Mouse (Mus musculus) lung, embryonic 14.5 days (tissue): ENCODE data around the gene 9930104L06Rik. TPM values are rescaled to one million over a fixed set of nuclear protein-coding genes. Genes with fewer than 3 reads are reported as not detected.

ENCODE experiments used
- ATAC-seq: fragments of 200-750 bp; cut with Nextera tagmentation; 2 replicates; pipeline ENCODE4 v1.8.0; 2017; ENCODE audit warnings: mild to moderate bottlenecking, moderate TSS enrichment, moderate library complexity; ENCODE audit not compliant: insufficient read depth
- DNase-seq: peaks from one replicate; pipeline ENCODE4 v3.0.0-alpha.2; 2015
- H3K27ac ChIP-seq: fragments of 300-500 bp; sonication (generic); 2 replicates; pipeline ENCODE4 v1.5.1; 2014; ENCODE audit warnings: low read depth, mild to moderate bottlenecking, moderate library complexity
- H3K27me3 ChIP-seq: fragments of 300-500 bp; sonication (generic); 2 replicates; pipeline ENCODE4 v1.6.1; 2014; ENCODE audit warnings: low read length, control low read depth; ENCODE audit not compliant: insufficient read depth
- H3K36me3 ChIP-seq: fragments of 300-500 bp; sonication (generic); 2 replicates; pipeline ENCODE4 v1.6.1; 2014; ENCODE audit warnings: control low read depth; ENCODE audit not compliant: insufficient read depth
- H3K4me1 ChIP-seq: fragments of 300-500 bp; sonication (generic); 2 replicates; pipeline ENCODE4 v1.6.1; 2014; ENCODE audit warnings: antibody characterized with exemption, control low read depth; ENCODE audit not compliant: insufficient read depth
- H3K4me2 ChIP-seq: fragments of 300-500 bp; sonication (generic); 2 replicates; pipeline ENCODE4 v1.6.1; 2014; ENCODE audit warnings: mild to moderate bottlenecking
- H3K4me3 ChIP-seq: fragments of 300-500 bp; sonication (generic); 2 replicates; pipeline ENCODE4 v1.5.1; 2014; ENCODE audit warnings: low read depth, low read length
- H3K9ac ChIP-seq: fragments of 300-500 bp; sonication (generic); 2 replicates; pipeline ENCODE4 v1.6.1; 2014
- H3K9me3 ChIP-seq: fragments of 300-500 bp; sonication (generic); 2 replicates; pipeline ENCODE4 v1.6.1; 2016; ENCODE audit warnings: low read depth, low read length, control low read depth
- CTCF ChIP-seq: IDR thresholded peaks from 2 replicates; pipeline ENCODE4 v1.5.1; 2016; ENCODE audit warnings: antibody characterized with exemption, low read depth
- WGBS: fragments of 180-500 bp; shearing (Covaris S2); extraction: QIAGEN DNeasy Blood & Tissue Kit; methylation state at CpG from one replicate; pipeline ENCODE4 v1.1.7; 2014; 5-methylcytosine and 5-hydroxymethylcytosine counted together
- polyA plus RNA-seq: library from polyadenylated mRNA; unstranded; fragments of >200 nt; fragmentation: Nextera tagmentation; extraction: Ambion mirVana; gene quantifications from 2 replicates; pipeline ENCODE4 v1.2.1, GENCODE M21; 2014

Gene 9930104L06Rik
- polyA plus RNA-seq, 1 experiment from 2014 or later: 3.9 TPM

- no peak for TF ChIP-seq CTCF
- Histone ChIP-seq H3K9me3 (no peaks in the 10 kb centered on the region), H3K4me2 (peak within 1 kb of the TSS; percentile 70), H3K9ac (peak within 1 kb of the TSS; percentile 50), H3K27me3 (peaks cover 58% of the 10 kb centered on the region), H3K36me3 (no peaks in the 10 kb centered on the region), H3K4me1 (peaks cover 33% of the 10 kb centered on the region; the same call in 1 of the 2 replicates), H3K27ac (no peak within 1 kb of the TSS), H3K4me3 (peak within 1 kb of the TSS; percentile 52)
- ATAC-seq (peak; percentile 29; the same call in 1 of the 2 replicates), DNase-seq (peak; percentile 60)
- under 1% methylated on average over 62 of the region's 62 CpGs for WGBS
Observed at GRCm38 (mm10) chr4:124985671-124986602, 49.1 kb downstream of the 9930104L06Rik start, which contains the start of gene Rspo1. Gene Rspo1 (plus strand): TSS chr4:124986430.

DNA sequence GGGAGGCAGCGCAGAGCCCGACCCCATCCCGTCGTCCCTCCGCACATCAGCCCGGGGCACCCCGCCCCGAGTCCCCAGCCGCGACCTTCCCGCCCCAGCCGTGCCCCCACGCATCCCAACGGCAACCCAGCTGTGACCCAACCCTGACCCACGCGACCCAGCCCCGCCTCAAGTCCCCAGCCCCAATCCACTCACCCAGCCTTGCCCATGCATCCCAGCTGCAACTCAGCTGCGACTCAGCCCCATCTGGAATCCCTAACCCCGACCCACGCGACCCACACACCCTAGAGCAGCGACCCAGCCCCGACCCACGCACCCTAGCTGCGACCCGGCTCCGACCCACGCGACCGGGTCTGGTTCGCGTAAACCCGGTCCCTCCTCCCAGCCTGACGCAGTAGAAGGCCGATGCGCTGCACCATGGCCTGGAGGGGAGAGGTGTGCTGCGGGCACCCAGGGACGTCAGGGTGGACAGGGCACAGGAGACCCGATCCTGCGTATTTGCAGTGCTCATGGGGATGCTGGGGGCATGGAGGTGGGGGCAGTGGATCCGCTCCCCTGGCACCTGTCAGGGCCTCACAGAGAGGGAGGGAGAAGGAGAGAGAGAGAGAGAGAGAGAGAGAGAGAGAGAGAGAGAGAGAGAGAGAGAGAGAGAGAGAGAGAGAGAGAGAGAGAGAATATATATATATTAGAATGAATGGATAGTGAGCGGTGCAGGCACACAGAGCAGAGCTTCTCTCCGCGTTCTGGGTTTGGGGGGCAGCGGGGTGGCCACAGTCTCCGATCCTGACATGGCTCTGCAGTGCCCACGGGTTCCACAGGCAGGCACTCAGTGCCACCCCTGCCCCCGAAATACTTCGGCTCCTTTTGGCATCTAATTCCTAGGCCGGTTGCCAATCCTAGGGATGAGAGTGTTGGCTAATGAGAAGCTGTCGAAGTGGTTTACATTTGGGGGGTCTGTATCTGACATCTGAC is 50.2 kb downstream of the 9930104L06Rik start:
- peak overlapping the region; percentile 52 for H3K4me3 ChIP-seq
- H3K4me2 ChIP-seq: peak overlapping the region; percentile 70
- no peaks in the 10 kb centered on the region for H3K9me3 ChIP-seq
- peaks cover 60% of the 10 kb centered on the region for H3K27me3 ChIP-seq
- peaks cover 33% of the 10 kb centered on the region; the same call in 1 of the 2 replicates for H3K4me1 ChIP-seq
- DNase-seq (peak; percentile 19), ATAC-seq (no peak; the same call in 1 of the 2 replicates)
- H3K9ac ChIP-seq: peak overlapping the region; percentile 50
- H3K27ac ChIP-seq: no peak overlapping the region
- TF ChIP-seq CTCF: no peak
- H3K36me3 ChIP-seq: no peaks in the 10 kb centered on the region
- WGBS: 3% methylated on average over 46 of the region's 51 CpGs

GRCm38 (mm10) chr4:124987711-124988097 is 50.9 kb downstream of the 9930104L06Rik start:
- H3K4me2 ChIP-seq: peak overlapping the region; percentile 70
- peaks cover 33% of the 10 kb centered on the region; the same call in 1 of the 2 replicates for H3K4me1 ChIP-seq
- 13% methylated on average over 10 of the region's 10 CpGs for WGBS
- no peak overlapping the region for H3K27ac ChIP-seq
- TF ChIP-seq CTCF: no peak
- peak; percentile 8 for DNase-seq
- no peak for ATAC-seq
- H3K27me3 ChIP-seq: peaks cover 60% of the 10 kb centered on the region
- no peaks in the 10 kb centered on the region for H3K36me3 ChIP-seq
- H3K4me3 ChIP-seq: peak overlapping the region; percentile 52
- no peaks in the 10 kb centered on the region for H3K9me3 ChIP-seq
- no peak overlapping the region for H3K9ac ChIP-seq

GRCm38 (mm10) chr4:124988382-124988781 is 51.5 kb downstream of the 9930104L06Rik start:
- Histone ChIP-seq H3K9ac (no peak overlapping the region), H3K4me2 (peak overlapping the region; percentile 70), H3K4me1 (peaks cover 33% of the 10 kb centered on the region; the same call in 1 of the 2 replicates)

GRCm38 (mm10) chr4:124989787-124990253 is 53.0 kb downstream of the 9930104L06Rik start:
- no peak overlapping the region for H3K4me3 ChIP-seq
- peak; percentile 67 for DNase-seq
- no peaks in the 10 kb centered on the region for H3K36me3 ChIP-seq
- no peak for TF ChIP-seq CTCF
- H3K27ac ChIP-seq: peak overlapping the region; percentile 32; the same call in 1 of the 2 replicates
- peak; percentile 42; the same call in 1 of the 2 replicates for ATAC-seq
- WGBS: 3% methylated on average over 20 of the region's 20 CpGs
- peaks cover 33% of the 10 kb centered on the region; the same call in 1 of the 2 replicates for H3K4me1 ChIP-seq
- H3K9me3 ChIP-seq: no peaks in the 10 kb centered on the region
- no peak overlapping the region for H3K9ac ChIP-seq
- H3K4me2 ChIP-seq: peak overlapping the region; percentile 49
- peaks cover 41% of the 10 kb centered on the region for H3K27me3 ChIP-seq

More at GRCm38 (mm10) chr4:124988382-124988781, 51.5 kb downstream of the 9930104L06Rik start:
- Histone ChIP-seq H3K36me3 (no peaks in the 10 kb centered on the region), H3K27ac (no peak overlapping the region; the same call in 1 of the 2 replicates), H3K4me3 (no peak overlapping the region), H3K27me3 (peaks cover 55% of the 10 kb centered on the region), H3K9me3 (no peaks in the 10 kb centered on the region)
- DNase-seq: peak; percentile 56
- TF ChIP-seq CTCF: no peak
- WGBS: 11% methylated on average over 9 of the region's 9 CpGs
- no peak for ATAC-seq

DNA sequence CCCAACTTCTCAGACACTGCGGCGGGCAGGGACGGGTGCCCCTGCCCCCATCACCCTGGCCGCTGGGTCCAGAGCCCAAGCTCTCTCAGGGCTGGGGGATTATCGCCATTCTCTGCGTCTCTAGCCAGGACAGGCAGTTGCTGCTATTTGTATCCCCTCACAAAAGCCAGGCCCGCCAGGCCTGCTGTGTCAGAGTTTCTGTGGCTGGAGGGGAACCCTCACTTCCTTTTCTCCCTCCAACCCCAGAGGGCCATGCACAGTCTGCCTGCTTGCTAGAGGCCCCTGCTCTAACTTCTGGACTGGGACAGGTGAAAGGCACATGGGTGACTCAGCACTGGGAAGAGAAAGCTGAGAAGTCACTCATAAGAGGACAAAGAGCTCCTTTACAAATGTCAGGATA is 53.5 kb downstream of the 9930104L06Rik start:
- no peaks in the 10 kb centered on the region for H3K36me3 ChIP-seq
- no peak overlapping the region for H3K4me3 ChIP-seq
- DNase-seq (peak; percentile 4), ATAC-seq (no peak)
- no peak for TF ChIP-seq CTCF
- no peaks in the 10 kb centered on the region for H3K9me3 ChIP-seq
- H3K27ac ChIP-seq: peak overlapping the region; percentile 32; the same call in 1 of the 2 replicates
- peak overlapping the region; percentile 49 for H3K4me2 ChIP-seq
- H3K9ac ChIP-seq: no peak overlapping the region
- whole genome bisulfite sequencing: 7% methylated on average over 7 of the region's 7 CpGs
- H3K4me1 ChIP-seq: peaks cover 32% of the 10 kb centered on the region; the same call in 1 of the 2 replicates
- peaks cover 37% of the 10 kb centered on the region for H3K27me3 ChIP-seq

Other genes starting within 250 kb of the 9930104L06Rik start
- gene Utp11, start 243.4 kb upstream of the 9930104L06Rik start, polyA plus RNA-seq: 59.0 and 59.5 TPM in 2 replicates
- 12.8 and 13.1 TPM in 2 replicates for gene Fhl3, start 236.3 kb upstream of the 9930104L06Rik start, polyA plus RNA-seq
- gene Sf3a3, start 222.3 kb upstream of the 9930104L06Rik start, polyA plus RNA-seq: 164 and 166 TPM in 2 replicates
- 25.5 and 34.0 TPM in 2 replicates for gene Inpp5b, start 195.2 kb upstream of the 9930104L06Rik start, polyA plus RNA-seq
- 14.1 and 14.2 TPM in 2 replicates for gene Mtf1, start 134.9 kb upstream of the 9930104L06Rik start, polyA plus RNA-seq
- gene Yrdc, start 86.4 kb upstream of the 9930104L06Rik start, polyA plus RNA-seq: 42.4 and 44.7 TPM in 2 replicates
- 60.0 and 62.7 TPM in 2 replicates for gene 1110065P20Rik, start 85.9 kb upstream of the 9930104L06Rik start, polyA plus RNA-seq
- gene Maneal, start 74.9 kb upstream of the 9930104L06Rik start, polyA plus RNA-seq: 0.61 and 0.82 TPM in 2 replicates
- gene Epha10, start 56.1 kb upstream of the 9930104L06Rik start, polyA plus RNA-seq: 0.04 TPM in 1 of 2 replicates, not detected in the other
- gene Cdca8, start 2.3 kb downstream of the 9930104L06Rik start, polyA plus RNA-seq: 157 and 169 TPM in 2 replicates
- gene Rspo1, start 49.4 kb downstream of the 9930104L06Rik start, polyA plus RNA-seq: 12.8 and 16.0 TPM in 2 replicates
- gene Gnl2, start 79.5 kb downstream of the 9930104L06Rik start, polyA plus RNA-seq: 80.7 and 81.9 TPM in 2 replicates
- 0.13 and 0.42 TPM in 2 replicates for gene Dnali1, start 128.7 kb downstream of the 9930104L06Rik start, polyA plus RNA-seq
- 35.0 and 35.6 TPM in 2 replicates for gene Snip1, start 129.6 kb downstream of the 9930104L06Rik start, polyA plus RNA-seq
- gene Meaf6, start 148.1 kb downstream of the 9930104L06Rik start, polyA plus RNA-seq: 63.5 and 65.2 TPM in 2 replicates
- 0.41 and 0.42 TPM in 2 replicates for gene Zc3h12a, start 190.8 kb downstream of the 9930104L06Rik start, polyA plus RNA-seq